Mouse (Mus musculus): ENCODE results near the gene Clk4.

DNA sequence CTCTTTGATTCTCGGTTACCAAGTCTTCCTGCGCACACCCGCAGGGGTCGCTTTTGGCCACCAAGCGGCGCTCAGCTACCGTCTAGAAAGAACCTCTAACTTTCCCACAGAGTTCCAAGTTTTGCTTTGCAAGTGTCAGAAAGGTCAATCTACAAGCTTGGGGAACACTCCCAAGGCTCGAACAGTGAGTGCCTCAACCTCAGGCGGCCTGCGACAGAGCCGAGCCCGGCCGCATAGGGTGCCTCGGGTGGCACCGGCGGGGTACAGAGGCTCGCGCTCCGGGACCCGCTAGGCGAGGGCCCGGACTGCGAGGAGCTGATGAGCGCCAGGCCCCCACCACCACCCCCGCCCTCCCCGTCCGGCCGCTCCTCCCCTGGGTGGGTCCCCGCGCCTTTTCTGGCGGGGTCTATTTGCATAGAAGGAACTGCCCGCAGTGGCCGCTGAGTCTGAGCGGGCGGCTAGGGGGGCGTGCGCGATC is 28.1 kb downstream of the Clk4 start, which contains the start of gene Col23a1:
- TF ChIP-seq CTCF (IDR thresholded peaks at IDR 0.05; ENCODE audit: control insufficient read depth, insufficient read depth, insufficient read length) (peak; percentile 45), CEBPB (IDR thresholded peaks at IDR 0.05; ENCODE audit: low read depth) (no peak)

Data from C2C12 (cell line).